Mouse (Mus musculus) CH12.LX (cell line): ENCODE measurements around the gene Tac2.

Experiments used
- CTCF ChIP-seq, 2 experiments: IDR thresholded peaks in 1 of 2; conservative IDR thresholded peaks in 1 of 2; 2 replicates each; pipeline ENCODE4 v1.5.1; 2011 to 2012; ENCODE audit warnings: low read depth in 2 of 2, low read length in 2 of 2, improper control_type of control experiment in 1 of 2, inconsistent platforms in 1 of 2, mild to moderate bottlenecking in 1 of 2, moderate library complexity in 1 of 2
- PAX5 ChIP-seq: IDR thresholded peaks from 2 replicates; pipeline ENCODE4 v1.6.1; 2012; ENCODE audit warnings: low read length, inconsistent platforms, mixed read lengths
- POLR2A ChIP-seq: IDR thresholded peaks from 2 replicates; pipeline ENCODE4 v1.6.1; 2011; ENCODE audit warnings: low read depth, mild to moderate bottlenecking, improper control_type of control experiment, low read length
- RCOR1 ChIP-seq: conservative IDR thresholded peaks from 2 replicates; pipeline ENCODE4 v1.6.1; 2012; ENCODE audit warnings: low read depth, mild to moderate bottlenecking, inconsistent platforms, low read length, improper control_type of control experiment
- ZNF384 ChIP-seq: IDR thresholded peaks from 2 replicates; pipeline ENCODE4 v1.6.1; 2012; ENCODE audit warnings: low read depth, low read length, improper control_type of control experiment, inconsistent platforms

DNA sequence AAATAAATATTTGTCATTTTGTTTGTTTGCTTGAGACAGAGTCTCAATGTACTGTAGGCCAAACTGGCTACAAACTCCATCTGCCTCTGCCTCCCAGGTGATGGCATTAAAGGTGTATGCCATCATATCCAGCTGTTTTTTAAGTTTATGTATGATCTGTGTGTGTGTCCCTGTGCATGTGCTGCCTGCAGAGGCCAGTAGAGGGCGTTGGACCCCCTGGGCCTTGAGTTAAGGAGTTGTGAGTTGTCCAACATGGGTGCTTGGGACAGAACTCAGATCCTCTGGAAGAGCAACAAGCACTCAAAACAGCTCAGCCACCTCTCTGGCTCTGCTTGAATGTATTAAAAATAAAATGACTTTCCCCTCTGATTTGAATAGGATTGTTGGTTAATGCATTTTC lies 33.2 kb upstream of the Tac2 start:
- TF ChIP-seq RCOR1: no peak
- peak in 1 of 2 experiments; percentile 33; a peak in 1 of 4 replicates for TF ChIP-seq CTCF (conservative IDR thresholded peaks at IDR 0.05 in 1 of 2, IDR thresholded peaks at IDR 0.05 in 1 of 2; ENCODE audit: low read depth in 2 of 2, low read length in 2 of 2)
- TF ChIP-seq POLR2A: no peak
- TF ChIP-seq ZNF384: no peak
- no peak for TF ChIP-seq PAX5
